Mouse (Mus musculus) brain, embryonic 14.5 days (tissue): ENCODE measurements around the gene Casp3.

ENCODE experiments used
- CTCF ChIP-seq: fragments of 200-500 bp; IDR thresholded peaks from 2 replicates; pipeline ENCODE4 v1.5.1; 2012; ENCODE audit warnings: inconsistent platforms, mild to moderate bottlenecking, moderate library complexity, borderline replicate concordance; ENCODE audit not compliant: insufficient read depth, insufficient read length; ENCODE audit errors: extremely low read depth
- POLR2A ChIP-seq: fragments of 200-500 bp; IDR thresholded peaks from 2 replicates; pipeline ENCODE4 v1.6.1; 2012; ENCODE audit warnings: mild to moderate bottlenecking, inconsistent platforms, borderline replicate concordance; ENCODE audit not compliant: poor library complexity, insufficient read depth, insufficient read length, severe bottlenecking; ENCODE audit errors: extremely low read depth

DNA sequence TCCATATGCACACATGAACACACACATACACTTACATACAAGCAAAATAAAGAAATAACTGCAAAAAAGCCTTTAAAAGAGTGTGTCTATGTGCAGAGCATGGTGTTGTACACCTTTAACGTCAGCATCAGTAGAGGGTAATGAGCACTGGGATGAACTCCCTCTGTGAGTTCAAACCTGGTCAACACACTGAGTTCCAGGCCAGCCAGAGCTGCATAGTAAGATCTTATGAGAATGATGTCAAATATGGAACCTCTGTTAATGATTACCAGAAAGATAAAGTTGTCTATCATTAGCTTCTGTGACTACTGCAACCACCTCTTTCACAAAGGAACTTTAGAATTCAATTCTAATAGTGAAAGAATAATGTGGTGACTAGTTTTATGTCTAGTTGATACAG lies 10.2 kb upstream of the Casp3 start:
- no peak for TF ChIP-seq CTCF
- TF ChIP-seq POLR2A: no peak
